Mouse (Mus musculus) stomach, embryonic 15.5 days (tissue): ENCODE results near the gene Rexo1. TPM values are rescaled to one million over a fixed set of nuclear protein-coding genes. Genes with fewer than 3 reads are reported as not detected.
A peak's percentile ranks its signal among the peaks of the same experiment; 100 is the strongest.
"Not testable (repeated sequence)": the region's sequence is repeated elsewhere in the genome, so short reads cannot be mapped to it uniquely, and the experiment has no call there.

Experiments
- ATAC-seq: fragments of 200-750 bp; cut with Nextera tagmentation; 2 replicates; pipeline ENCODE4 v1.8.0; 2017; ENCODE audit warnings: low read depth, moderate number of reproducible peaks, moderate TSS enrichment; ENCODE audit not compliant: insufficient read depth, low FRiP score
- H3K27ac ChIP-seq: fragments of 300-500 bp; sonication (generic); 2 replicates; pipeline ENCODE4 v1.5.1; 2015; ENCODE audit warnings: mild to moderate bottlenecking, inconsistent platforms
- H3K27me3 ChIP-seq: fragments of 300-500 bp; sonication (generic); replicated peaks from 2 replicates; pipeline ENCODE4 v1.6.1; 2015; ENCODE audit warnings: inconsistent platforms
- H3K36me3 ChIP-seq: fragments of 300-500 bp; sonication (generic); 2 replicates; pipeline ENCODE4 v1.6.1; 2015; ENCODE audit warnings: inconsistent platforms
- H3K4me1 ChIP-seq: fragments of 300-500 bp; sonication (generic); 2 replicates; pipeline ENCODE4 v1.6.1; 2015; ENCODE audit warnings: inconsistent platforms
- H3K4me2 ChIP-seq: fragments of 300-500 bp; sonication (generic); 2 replicates; pipeline ENCODE4 v1.6.1; 2015; ENCODE audit warnings: mild to moderate bottlenecking, inconsistent platforms
- H3K4me3 ChIP-seq: fragments of 300-500 bp; sonication (generic); replicated peaks from 2 replicates; pipeline ENCODE4 v1.5.1; 2015; ENCODE audit warnings: inconsistent platforms
- H3K9ac ChIP-seq: fragments of 300-500 bp; sonication (generic); 2 replicates; pipeline ENCODE4 v1.6.1; 2015; ENCODE audit warnings: inconsistent platforms
- H3K9me3 ChIP-seq: fragments of 300-500 bp; sonication (generic); 2 replicates; pipeline ENCODE4 v1.6.1; 2016; ENCODE audit warnings: inconsistent platforms
- WGBS: fragments of 180-500 bp; shearing (Covaris S2); methylation state at CpG from one replicate; pipeline ENCODE4 v1.1.7; 2015; 5-methylcytosine and 5-hydroxymethylcytosine counted together
- polyA plus RNA-seq: library from polyadenylated mRNA; unstranded; fragments of >200 nt; fragmentation: Nextera tagmentation; extraction: Ambion mirVana; gene quantifications from 2 replicates; pipeline ENCODE4 v1.2.1, GENCODE M21; 2015

Gene Rexo1
- polyA plus RNA-seq, result 23.2 and 23.3 TPM in 2 replicates

DNA sequence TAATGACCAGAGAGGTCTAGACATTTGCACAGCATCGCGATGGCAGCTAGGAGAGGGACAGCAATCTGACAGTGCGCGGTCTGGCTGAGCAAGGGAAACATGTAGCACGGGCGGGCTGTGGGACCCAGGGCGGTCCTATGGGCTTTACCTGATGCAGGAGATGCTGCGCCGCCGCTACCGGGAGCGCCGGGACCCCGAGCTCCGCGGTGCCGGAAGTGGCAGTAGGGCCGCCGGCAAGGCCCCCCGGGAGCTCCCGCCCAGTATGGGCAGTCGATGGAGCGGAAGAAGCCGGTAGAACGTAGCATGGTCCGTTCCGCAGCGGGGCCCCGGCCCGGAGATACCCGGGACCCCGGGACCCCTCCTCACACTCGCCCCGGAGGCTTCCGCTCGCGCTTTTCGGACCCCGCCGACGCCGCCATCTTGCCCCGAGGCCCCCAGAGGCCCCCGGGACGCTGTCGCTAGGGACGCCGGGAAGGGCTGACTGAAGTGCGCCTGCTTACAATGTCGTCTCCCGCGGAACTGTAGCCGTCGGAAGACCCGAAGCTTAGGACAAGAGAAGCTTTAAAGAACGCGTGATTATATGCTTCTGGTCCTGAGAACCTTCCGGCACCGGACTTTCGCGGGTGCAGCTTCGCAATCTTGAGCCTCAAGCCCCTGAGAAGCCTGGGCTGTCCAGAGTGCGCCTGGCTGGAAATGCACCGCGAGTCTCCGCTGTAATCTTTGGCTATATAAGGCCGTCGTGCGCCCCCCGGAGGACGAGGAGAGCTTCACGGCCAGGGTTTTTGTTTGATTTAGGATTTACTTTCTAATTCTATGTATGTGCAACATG lies at the start of gene Rexo1:
Gene Rexo1 (minus strand): TSS at position 445 of the 829 bp plus-strand sequence.
- Histone ChIP-seq H3K27ac (peak within 1 kb of the TSS; percentile 94), H3K9me3 (no peaks in the 10 kb centered on the region), H3K4me1 (peaks cover 38% of the 10 kb centered on the region), H3K36me3 (no peaks in the 10 kb centered on the region), H3K4me3 (peak within 1 kb of the TSS; percentile 87), H3K9ac (peak within 1 kb of the TSS; percentile 99), H3K27me3 (no peaks in the 10 kb centered on the region), H3K4me2 (peak within 1 kb of the TSS; percentile 76)
- under 1% methylated on average over 72 of the region's 72 CpGs for WGBS
- ATAC-seq, result peak; percentile 81

DNA sequence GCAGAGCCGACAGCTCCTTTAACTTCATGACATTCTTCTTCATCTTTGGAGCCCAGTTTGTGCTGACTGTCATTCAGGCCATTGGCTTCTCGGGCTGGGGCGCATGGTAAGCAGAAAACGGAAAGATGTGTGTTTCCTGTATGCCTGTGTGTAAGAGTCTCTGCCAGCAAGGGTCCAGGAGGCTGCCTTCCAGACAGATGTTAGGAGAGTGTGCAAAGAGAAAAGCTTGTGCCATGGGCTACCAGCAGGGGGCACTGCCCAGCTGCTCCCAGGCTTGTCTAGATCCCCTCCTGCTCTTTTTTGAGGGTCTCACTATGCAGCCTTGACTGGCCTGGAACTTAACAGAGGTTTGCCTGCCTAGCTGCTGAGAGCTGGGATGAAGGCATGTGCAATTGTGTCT lies 49.7 kb upstream of the Rexo1 start:
- Histone ChIP-seq H3K27me3 (no peaks in the 10 kb centered on the region), H3K4me1 (peaks cover 3% of the 10 kb centered on the region; the same call in 1 of the 2 replicates), H3K36me3 (peaks cover 54% of the 10 kb centered on the region), H3K27ac (no peak overlapping the region), H3K9ac (no peak overlapping the region), H3K4me2 (no peak overlapping the region), H3K4me3 (no peak overlapping the region), H3K9me3 (no peaks in the 10 kb centered on the region)
- WGBS, result 67% methylated on average over 4 of the region's 4 CpGs
- ATAC-seq, result no peak

DNA sequence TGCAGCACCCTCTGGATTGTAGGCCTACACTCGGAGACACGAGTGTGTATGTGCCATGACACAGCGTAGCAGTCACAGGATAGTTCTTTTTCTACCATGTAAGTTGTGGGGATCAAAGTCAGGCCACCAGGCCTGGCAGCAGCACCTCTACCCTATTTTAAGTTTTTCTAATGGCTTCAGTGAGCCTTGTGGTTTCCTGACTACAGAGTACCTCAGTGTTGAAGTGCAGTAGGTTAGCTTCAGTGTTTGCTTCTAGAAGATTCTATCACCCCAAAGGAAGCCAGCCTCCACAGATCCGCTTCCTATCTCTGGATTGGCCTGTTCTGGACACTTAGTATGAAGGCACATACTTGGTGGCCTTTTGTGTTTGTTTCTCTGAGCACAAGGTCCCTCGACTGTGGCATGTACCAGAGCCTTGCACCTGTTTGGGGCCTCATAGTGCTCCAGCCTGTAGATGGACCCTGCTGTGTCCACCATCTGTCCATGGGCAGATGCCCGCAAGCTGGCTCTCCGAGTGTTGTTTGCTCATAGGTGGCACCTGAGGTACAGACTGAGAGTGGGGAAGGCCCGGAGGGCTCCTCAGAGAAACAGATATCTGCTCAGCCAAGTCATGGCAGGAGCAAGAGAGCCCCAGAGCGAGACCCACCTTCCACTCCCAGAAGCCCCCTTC lies 48.9 kb upstream of the Rexo1 start:
- H3K36me3 ChIP-seq, result peaks cover 47% of the 10 kb centered on the region
- no peaks in the 10 kb centered on the region for H3K27me3 ChIP-seq
- H3K9ac ChIP-seq, result no peak overlapping the region
- H3K9me3 ChIP-seq, result no peaks in the 10 kb centered on the region
- H3K4me2 ChIP-seq, result no peak overlapping the region
- H3K4me1 ChIP-seq, result peaks cover 3% of the 10 kb centered on the region; the same call in 1 of the 2 replicates
- no peak overlapping the region for H3K4me3 ChIP-seq
- no peak for ATAC-seq
- H3K27ac ChIP-seq, result no peak overlapping the region
- WGBS, result 90% methylated on average over 9 of the region's 9 CpGs

DNA sequence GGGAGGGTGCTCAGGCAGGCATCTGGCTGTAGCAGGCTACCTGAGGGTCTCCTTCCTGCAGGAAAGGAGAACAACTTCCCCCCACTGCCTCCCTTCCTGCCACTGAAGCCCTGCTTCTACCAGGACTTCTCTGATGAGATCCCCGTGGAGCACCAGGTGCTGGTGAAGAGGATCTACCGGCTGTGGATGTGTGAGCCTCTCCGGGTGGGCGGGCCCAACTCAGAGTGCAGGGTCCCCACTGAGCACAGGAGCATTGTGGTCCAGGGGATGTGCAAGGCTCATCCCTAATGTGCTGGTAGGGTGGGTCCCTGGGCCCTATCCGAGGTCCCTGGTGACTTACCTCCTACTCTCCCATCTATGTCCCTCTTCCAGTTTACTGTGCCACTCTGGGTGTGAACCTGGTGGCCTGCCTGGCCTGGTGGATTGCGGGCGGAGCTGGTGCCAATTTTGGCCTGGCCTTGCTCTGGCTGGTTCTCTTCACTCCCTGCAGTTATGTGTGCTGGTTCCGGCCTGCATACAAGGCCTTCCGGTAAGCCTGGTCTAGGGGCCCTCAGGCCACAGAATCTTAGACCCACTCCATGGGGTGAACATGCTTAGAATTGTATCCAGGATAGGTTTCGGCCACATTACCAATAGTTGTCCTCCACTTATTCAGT lies 48.0 kb upstream of the Rexo1 start:
- H3K4me1 ChIP-seq, result peaks cover 7% of the 10 kb centered on the region

DNA sequence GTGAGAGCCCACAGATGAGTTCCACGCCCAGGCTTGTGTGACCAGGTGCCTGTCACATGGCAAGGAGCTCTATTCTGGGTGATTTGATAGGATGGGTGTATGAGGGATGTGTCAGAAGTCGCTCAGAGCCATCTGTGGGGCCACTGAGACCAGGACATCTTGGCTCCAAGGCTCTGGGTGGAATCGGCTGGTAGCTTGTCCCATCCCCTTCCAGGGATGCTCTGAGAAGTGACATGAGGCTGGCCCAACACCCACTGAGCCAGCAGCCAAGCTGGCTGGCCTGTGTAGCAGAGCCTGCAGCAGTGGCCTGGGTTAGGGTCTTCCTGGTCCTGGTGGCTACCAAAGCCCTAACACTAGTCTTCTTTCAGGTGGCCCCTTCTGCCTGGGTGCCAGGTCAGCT lies 47.1 kb upstream of the Rexo1 start:
- peaks cover 37% of the 10 kb centered on the region for H3K36me3 ChIP-seq
- H3K9me3 ChIP-seq, result no peaks in the 10 kb centered on the region
- H3K4me1 ChIP-seq, result peaks cover 16% of the 10 kb centered on the region
- H3K9ac ChIP-seq, result no peak overlapping the region
- H3K4me3 ChIP-seq, result no peak overlapping the region
- H3K27me3 ChIP-seq, result no peaks in the 10 kb centered on the region
- no peak overlapping the region for H3K27ac ChIP-seq
- ATAC-seq, result no peak
- no peak overlapping the region for H3K4me2 ChIP-seq
- WGBS, result 91% methylated on average over 3 of the region's 3 CpGs

More for the DNA sequence above, 48.0 kb upstream of the Rexo1 start:
- no peak overlapping the region for H3K27ac ChIP-seq
- ATAC-seq, result no peak
- H3K4me2 ChIP-seq, result no peak overlapping the region
- peaks cover 38% of the 10 kb centered on the region for H3K36me3 ChIP-seq
- WGBS, result 87% methylated on average over 10 of the region's 10 CpGs
- H3K9me3 ChIP-seq, result no peaks in the 10 kb centered on the region
- H3K9ac ChIP-seq, result no peak overlapping the region
- H3K4me3 ChIP-seq, result no peak overlapping the region
- no peaks in the 10 kb centered on the region for H3K27me3 ChIP-seq

DNA sequence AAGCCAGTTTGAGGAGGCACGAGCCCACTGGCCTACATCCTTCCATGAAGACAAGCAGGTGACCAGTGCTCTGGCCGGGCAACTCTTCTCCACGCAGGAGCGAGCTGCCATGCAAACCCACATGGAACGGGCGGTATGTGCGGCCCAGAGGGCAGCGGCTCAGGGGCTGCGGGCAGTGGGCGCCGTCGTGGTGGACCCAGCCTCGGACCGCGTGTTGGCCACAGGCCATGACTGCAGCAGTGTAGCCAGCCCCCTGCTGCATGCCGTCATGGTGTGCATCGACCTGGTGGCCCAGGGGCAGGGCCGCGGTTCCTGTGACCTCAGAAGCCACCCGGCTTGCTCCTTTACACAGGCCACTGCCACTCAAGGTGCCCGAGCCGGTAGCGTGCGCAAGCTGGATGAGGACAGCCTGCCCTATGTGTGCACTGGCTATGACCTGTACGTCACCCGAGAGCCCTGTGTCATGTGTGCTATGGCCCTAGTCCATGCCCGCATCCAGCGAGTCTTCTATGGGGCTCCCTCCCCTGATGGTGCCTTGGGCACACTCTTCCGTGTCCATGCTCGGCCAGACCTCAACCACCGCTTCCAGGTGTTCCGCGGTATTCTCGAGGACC lies 45.5 kb upstream of the Rexo1 start:
- no peak for ATAC-seq
- no peak overlapping the region for H3K27ac ChIP-seq
- WGBS, result 93% methylated on average over 34 of the region's 34 CpGs

DNA sequence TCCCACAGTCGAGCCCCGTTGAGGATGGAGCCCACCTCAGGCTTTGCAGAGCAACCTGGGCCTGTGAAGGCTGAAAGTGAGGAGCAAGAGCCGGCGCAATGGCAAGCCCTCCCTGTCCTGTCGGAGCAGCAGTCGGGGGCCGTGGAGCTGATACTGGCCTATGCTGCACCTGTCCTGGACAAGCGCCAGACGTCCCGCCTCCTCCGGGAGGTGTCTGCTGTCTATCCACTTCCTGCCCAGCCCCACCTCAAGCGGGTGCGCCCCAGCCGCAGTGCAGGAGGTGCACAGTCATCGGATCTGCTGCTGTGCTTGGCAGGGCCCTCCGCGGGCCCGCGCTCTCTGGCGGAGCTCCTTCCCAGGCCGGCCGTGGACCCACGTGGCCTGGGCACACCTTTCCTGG lies 44.9 kb upstream of the Rexo1 start:
- Histone ChIP-seq H3K27me3 (no peaks in the 10 kb centered on the region), H3K4me2 (no peak overlapping the region), H3K9me3 (no peaks in the 10 kb centered on the region), H3K36me3 (peaks cover 37% of the 10 kb centered on the region), H3K9ac (no peak overlapping the region), H3K4me1 (peaks cover 18% of the 10 kb centered on the region), H3K27ac (no peak overlapping the region), H3K4me3 (no peak overlapping the region)
- ATAC-seq, result no peak
- WGBS, result 78% methylated on average over 23 of the region's 23 CpGs

More for the DNA sequence above, 45.5 kb upstream of the Rexo1 start:
- no peaks in the 10 kb centered on the region for H3K9me3 ChIP-seq
- no peaks in the 10 kb centered on the region for H3K27me3 ChIP-seq
- no peak overlapping the region for H3K4me3 ChIP-seq
- H3K9ac ChIP-seq, result no peak overlapping the region
- H3K36me3 ChIP-seq, result peaks cover 37% of the 10 kb centered on the region
- no peak overlapping the region for H3K4me2 ChIP-seq
- peaks cover 18% of the 10 kb centered on the region for H3K4me1 ChIP-seq

DNA sequence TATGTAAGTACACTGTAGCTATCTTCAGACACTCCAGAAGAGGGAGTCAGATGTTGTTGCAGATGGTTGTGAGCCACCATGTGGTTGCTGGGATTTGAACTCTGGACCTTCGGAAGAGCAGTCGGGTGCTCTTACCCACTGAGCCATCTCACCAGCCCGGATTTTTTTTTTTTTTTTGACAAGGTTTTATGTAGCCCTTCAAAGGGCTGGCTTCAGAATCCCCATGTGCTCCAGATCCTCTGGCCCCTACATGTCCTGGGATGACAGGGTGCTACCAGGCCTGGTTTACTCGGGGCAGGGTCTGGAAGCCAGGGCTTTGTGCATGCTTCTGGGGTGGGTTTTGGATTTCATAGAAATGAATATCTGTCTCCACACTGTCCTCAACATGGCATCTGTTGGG lies 44.4 kb upstream of the Rexo1 start, which contains the start of gene Gm49322:
Gene Gm49322 (plus strand): TSS at position 301 of the 400 bp plus-strand sequence.
- not testable (repeated sequence) for H3K27me3 ChIP-seq, ATAC-seq, H3K4me3 ChIP-seq, H3K4me2 ChIP-seq, H3K9ac ChIP-seq, H3K27ac ChIP-seq, H3K9me3 ChIP-seq
- H3K36me3 ChIP-seq, result peaks cover 37% of the 10 kb centered on the region
- WGBS, result 83% methylated on average over 4 of the region's 4 CpGs
- peaks cover 18% of the 10 kb centered on the region for H3K4me1 ChIP-seq

DNA sequence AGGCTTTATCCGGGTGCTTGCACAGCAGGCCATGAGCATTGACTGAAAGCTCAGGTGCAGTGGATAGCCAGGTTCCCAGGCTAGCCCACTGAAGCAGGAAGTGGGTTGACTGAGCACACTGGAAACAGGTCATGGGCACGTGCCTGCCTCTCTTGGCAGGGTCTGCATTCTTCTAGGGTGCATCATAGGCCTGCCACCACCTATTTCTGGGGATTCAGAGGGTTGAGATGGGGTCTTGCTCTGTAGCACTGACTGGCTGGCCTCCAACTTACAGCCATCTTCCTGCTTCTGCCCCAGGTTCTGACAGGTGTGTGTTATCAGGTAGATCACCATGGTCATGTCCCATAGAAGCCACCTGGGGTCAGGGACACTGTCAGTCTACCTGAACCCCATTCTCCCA lies 43.6 kb upstream of the Rexo1 start:
- H3K4me3 ChIP-seq, result no peak overlapping the region
- no peaks in the 10 kb centered on the region for H3K27me3 ChIP-seq
- no peak overlapping the region for H3K9ac ChIP-seq
- no peak overlapping the region for H3K27ac ChIP-seq
- no peak for ATAC-seq
- no peak overlapping the region for H3K4me2 ChIP-seq
- no peaks in the 10 kb centered on the region for H3K9me3 ChIP-seq
- 88% methylated on average over 2 of the region's 2 CpGs for WGBS
- H3K36me3 ChIP-seq, result peaks cover 37% of the 10 kb centered on the region
- peaks cover 18% of the 10 kb centered on the region for H3K4me1 ChIP-seq

DNA sequence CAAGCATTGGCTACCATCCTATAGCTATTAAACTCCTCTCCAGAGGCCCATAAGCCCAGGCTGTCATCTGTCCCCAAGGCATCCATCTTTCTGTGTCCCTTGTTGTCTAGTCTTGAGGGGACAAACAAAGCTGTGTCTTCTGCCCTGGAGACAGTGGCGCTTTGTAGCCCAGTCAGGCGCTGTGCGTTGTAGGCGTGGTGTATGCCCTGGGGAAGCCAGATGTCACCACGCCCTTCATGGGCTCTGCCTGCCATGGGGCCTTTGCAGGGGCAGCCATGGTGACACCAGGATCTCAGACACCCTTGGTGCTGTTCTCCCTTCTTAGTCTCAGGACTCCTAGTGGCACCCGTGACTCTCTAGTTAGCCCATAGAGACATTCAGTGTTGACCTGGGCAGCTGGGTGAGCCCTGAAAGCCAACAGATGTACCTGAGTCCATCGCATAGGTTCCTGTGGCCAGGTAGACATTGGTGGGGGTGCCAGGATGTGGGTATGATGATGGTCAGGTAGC lies 42.7 kb upstream of the Rexo1 start:
- peak overlapping the region; percentile 86 for H3K4me2 ChIP-seq
- 79% methylated on average over 7 of the region's 7 CpGs for WGBS
- H3K4me1 ChIP-seq, result peaks cover 18% of the 10 kb centered on the region
- no peak overlapping the region for H3K9ac ChIP-seq
- H3K4me3 ChIP-seq, result peak overlapping the region; percentile 82
- H3K27me3 ChIP-seq, result no peaks in the 10 kb centered on the region
- H3K27ac ChIP-seq, result peak overlapping the region; percentile 93; the same call in 1 of the 2 replicates
- no peaks in the 10 kb centered on the region for H3K9me3 ChIP-seq
- 0 out of 2 replicates have a peak, but pooled peaks have one; percentile 32 for ATAC-seq
- peaks cover 30% of the 10 kb centered on the region for H3K36me3 ChIP-seq

DNA sequence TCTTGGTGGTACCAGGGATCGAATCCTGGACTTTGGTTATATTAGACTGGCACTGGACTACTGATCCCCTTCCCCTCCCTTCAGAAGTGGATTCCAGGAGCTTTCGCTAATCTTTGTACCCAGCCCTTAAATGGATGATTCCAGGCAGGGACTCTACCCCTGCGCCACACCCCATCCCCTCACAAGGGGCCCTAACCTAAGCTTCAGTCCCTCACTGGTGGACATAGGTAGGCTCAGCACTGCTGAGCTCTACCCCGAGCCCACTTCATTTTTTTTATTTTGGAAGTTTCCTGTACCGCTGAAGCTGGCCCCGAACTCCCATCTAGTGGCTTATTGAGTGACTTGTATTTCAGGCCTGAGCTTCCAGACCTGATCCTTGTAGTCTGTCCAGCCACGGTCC lies 42.0 kb upstream of the Rexo1 start:
- Histone ChIP-seq H3K27ac (peak overlapping the region; percentile 93), H3K4me1 (peaks cover 18% of the 10 kb centered on the region), H3K4me2 (peak overlapping the region; percentile 86), H3K9me3 (no peaks in the 10 kb centered on the region), H3K27me3 (no peaks in the 10 kb centered on the region), H3K4me3 (peak overlapping the region; percentile 82), H3K9ac (peak overlapping the region; percentile 59), H3K36me3 (peaks cover 23% of the 10 kb centered on the region)
- no peak for ATAC-seq
- 24% methylated on average over 7 of the region's 7 CpGs for WGBS
